Mouse (Mus musculus): Measurements from ENCODE around the gene Hoxa6.

Gene Hoxa6

DNA sequence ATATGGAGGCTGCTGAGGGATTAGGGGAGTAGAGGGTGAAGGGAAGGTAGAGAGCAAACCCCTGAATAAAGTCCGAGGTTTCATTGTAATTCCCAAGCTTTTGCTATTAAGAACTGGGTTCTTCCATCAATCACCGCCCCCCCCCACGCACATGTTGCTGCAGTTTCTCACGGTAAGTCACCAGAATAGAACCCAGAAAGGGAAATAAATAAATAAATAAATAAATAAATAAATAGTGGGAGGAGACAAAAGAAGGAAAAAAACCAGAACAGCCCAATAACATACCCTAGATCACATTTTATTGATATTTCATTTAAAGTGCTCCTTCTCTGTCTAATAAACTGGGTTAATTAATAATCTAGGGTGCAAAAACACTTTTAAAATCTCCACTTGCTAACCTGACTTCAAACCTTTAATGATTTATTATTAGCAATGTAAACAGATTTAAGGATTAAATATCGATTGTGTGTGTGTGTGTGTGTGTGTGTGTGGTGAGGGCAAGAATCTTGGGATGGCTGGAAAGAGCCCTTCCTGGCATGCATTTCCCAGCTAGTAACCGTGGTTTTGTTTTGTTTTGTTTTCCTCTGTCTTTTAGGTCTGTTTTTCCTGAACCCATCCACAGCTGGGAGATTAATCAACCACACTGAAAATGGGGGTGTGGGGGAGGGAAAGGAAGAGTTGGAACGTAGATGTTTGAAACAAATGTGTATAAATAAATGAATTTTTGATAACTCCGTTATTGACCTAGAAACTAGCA is 47.0 kb downstream of the Hoxa6 start:
- DNase-seq = no peak

GRCm38 (mm10) chr6:52160511-52161335 is 47.8 kb downstream of the Hoxa6 start:
- DNase-seq = no peak

GRCm38 (mm10) chr6:52159979-52160378 is 48.5 kb downstream of the Hoxa6 start:
- DNase-seq = no peak

- DNase-seq = no peak
These were observed 49.3 kb downstream of the Hoxa6 start for GRCm38 (mm10) chr6:52159164-52159761.

- DNase-seq = no peak
These were observed 50.1 kb downstream of the Hoxa6 start, which contains the start of gene Hoxa1 for GRCm38 (mm10) chr6:52158276-52159051. Hoxa1 (minus strand) TSS chr6:52158317.

DNA sequence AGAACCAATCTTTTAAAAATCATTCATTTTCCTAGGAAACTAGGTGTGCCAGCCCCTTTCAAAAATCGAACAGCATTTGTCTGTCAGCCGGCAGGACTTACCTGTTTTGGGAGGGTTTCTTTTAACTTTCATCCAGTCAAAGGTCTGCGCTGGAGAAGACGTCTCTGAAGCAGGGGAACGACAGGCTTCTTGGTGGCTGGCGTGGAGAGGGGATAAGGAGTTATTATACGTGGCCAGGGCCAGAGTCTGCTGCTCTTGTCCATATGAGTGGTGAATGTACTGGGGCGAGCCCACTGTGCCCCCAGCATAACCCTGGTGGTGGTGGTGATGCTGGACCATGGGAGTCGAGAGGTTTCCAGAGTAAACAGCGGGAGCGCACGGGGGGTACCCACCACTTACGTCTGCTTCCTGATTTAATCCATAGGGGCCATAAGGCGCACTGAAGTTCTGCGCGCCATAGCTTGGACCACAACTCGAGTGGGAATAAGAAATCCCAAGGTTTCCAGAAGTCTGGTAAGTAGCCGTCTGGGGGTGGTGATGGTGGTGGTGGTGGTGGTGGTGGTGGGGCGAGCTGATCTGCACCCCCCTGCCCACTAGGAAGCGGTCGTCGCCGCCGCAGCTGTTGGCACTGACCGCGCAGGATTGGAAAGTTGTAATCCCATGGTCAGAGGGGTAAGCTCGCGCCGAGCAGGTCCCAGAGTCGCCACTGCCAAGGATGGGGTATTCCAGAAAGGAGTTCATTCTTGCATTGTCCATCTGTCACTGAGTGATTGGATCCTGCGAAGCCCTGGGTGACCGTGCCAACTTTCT is 50.9 kb downstream of the Hoxa6 start:
- DNase-seq = no peak

GRCm38 (mm10) chr6:52156551-52157200 is 51.8 kb downstream of the Hoxa6 start:
- DNase-seq = no peak
